Mouse (Mus musculus) ES-E14 (cell line): ENCODE data around the gene Klf2.

Experiments
- CHD2 ChIP-seq: IDR thresholded peaks from 2 replicates; pipeline ENCODE4 v1.6.1; 2014; ENCODE audit warnings: mild to moderate bottlenecking, low read depth, low read length, inconsistent platforms
- HCFC1 ChIP-seq: IDR thresholded peaks from 2 replicates; pipeline ENCODE4 v1.6.1; 2012; ENCODE audit warnings: low read length, inconsistent platforms, borderline replicate concordance; ENCODE audit not compliant: insufficient read depth
- MAFK ChIP-seq: IDR thresholded peaks from 2 replicates; pipeline ENCODE4 v1.6.1; 2014; ENCODE audit warnings: mild to moderate bottlenecking, low read depth, low read length, inconsistent platforms; ENCODE audit not compliant: insufficient read depth
- ZC3H11A ChIP-seq: IDR thresholded peaks from 2 replicates; pipeline ENCODE4 v1.6.1; 2012; ENCODE audit warnings: low read depth, mild to moderate bottlenecking, inconsistent platforms, low read length, borderline replicate concordance
- ZNF384 ChIP-seq: IDR thresholded peaks from 2 replicates; pipeline ENCODE4 v1.6.1; 2012; ENCODE audit warnings: low read depth, low read length, inconsistent platforms

DNA sequence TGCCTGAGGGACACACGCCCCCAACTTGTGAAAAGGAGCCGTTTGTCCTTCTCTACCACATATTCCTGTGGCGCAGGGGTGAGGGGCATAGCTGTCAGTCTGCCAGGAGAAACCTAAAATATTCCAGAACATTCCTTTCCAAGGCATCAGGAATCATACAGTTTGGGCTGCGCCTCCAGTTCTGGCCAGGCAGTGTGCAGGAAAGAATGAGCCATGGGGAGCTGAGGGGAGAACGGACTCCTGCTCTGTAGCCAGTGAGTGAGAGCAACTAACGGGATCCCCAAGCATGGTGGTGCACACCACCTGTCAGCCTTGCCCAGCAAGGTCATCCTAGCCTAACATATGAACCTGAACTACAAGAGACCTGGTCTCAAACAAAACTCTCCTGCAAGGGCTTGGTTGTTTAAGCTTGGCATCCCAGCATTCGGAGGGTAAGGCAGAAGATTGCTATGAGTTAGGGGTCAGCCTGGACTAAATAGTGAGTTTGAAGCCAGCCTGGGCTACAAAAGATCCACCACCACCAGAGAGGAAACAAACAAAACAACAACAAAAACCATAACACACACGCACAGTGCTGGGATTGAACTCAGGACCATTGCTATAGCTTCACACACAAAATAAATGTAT, 15.7 kb upstream of the Klf2 start:
- TF ChIP-seq MAFK: no peak
- no peak for TF ChIP-seq ZC3H11A
- TF ChIP-seq CHD2: no peak
- TF ChIP-seq ZNF384: no peak
- TF ChIP-seq HCFC1: no peak
